Mouse (Mus musculus) midbrain, postnatal 0 days (tissue): Measurements from ENCODE around the gene Tfap2b. TPM values are rescaled to one million over a fixed set of nuclear protein-coding genes. Genes with fewer than 3 reads are reported as not detected.

Experiments
- ATAC-seq: fragments of 200-750 bp; cut with Nextera tagmentation; 2 replicates; pipeline ENCODE4 v1.8.0; 2017; ENCODE audit warnings: moderate number of reproducible peaks, mild to moderate bottlenecking, moderate TSS enrichment, moderate library complexity; ENCODE audit not compliant: low FRiP score
- DNase-seq: peaks from one replicate; pipeline ENCODE4 v3.0.0-alpha.2; 2015; ENCODE audit warnings: low spot score
- H3K27ac ChIP-seq: fragments of 300-500 bp; sonication (generic); 2 replicates; pipeline ENCODE4 v1.5.1; 2014; ENCODE audit warnings: low read depth, mild to moderate bottlenecking, low read length, mixed read lengths
- H3K27me3 ChIP-seq: fragments of 300-500 bp; sonication (generic); 2 replicates; pipeline ENCODE4 v1.6.1; 2014; ENCODE audit warnings: low read length, control low read depth, mixed read lengths; ENCODE audit not compliant: insufficient read depth
- H3K36me3 ChIP-seq: fragments of 300-500 bp; sonication (generic); 2 replicates; pipeline ENCODE4 v1.6.1; 2014; ENCODE audit warnings: low read length, control low read depth, mixed read lengths; ENCODE audit not compliant: insufficient read depth
- H3K4me1 ChIP-seq: fragments of 300-500 bp; sonication (generic); 2 replicates; pipeline ENCODE4 v1.6.1; 2014; ENCODE audit warnings: mild to moderate bottlenecking, control low read depth, antibody characterized with exemption, low read length, mixed read lengths; ENCODE audit not compliant: insufficient read depth
- H3K4me2 ChIP-seq: fragments of 300-500 bp; sonication (generic); 2 replicates; pipeline ENCODE4 v1.6.1; 2014; ENCODE audit warnings: low read depth, mild to moderate bottlenecking, low read length, mixed read lengths; ENCODE audit not compliant: poor library complexity, severe bottlenecking
- H3K4me3 ChIP-seq: fragments of 300-500 bp; sonication (generic); 2 replicates; pipeline ENCODE4 v1.5.1; 2014; ENCODE audit warnings: low read depth, mild to moderate bottlenecking, low read length, moderate library complexity
- H3K9ac ChIP-seq: fragments of 300-500 bp; sonication (generic); replicated peaks from 2 replicates; pipeline ENCODE4 v1.6.1; 2014; ENCODE audit warnings: mild to moderate bottlenecking, low read length, moderate library complexity, mixed read lengths; ENCODE audit not compliant: poor library complexity, severe bottlenecking
- H3K9me3 ChIP-seq: fragments of 300-500 bp; sonication (generic); 2 replicates; pipeline ENCODE4 v1.6.1; 2016; ENCODE audit warnings: low read length, control low read depth
- CTCF ChIP-seq: IDR thresholded peaks from 2 replicates; pipeline ENCODE4 v1.5.1; 2016; ENCODE audit warnings: antibody characterized with exemption, mild to moderate bottlenecking
- WGBS: fragments of 180-500 bp; shearing (Covaris S2); extraction: QIAGEN DNeasy Blood & Tissue Kit; methylation state at CpG from one replicate; pipeline ENCODE4 v1.1.7; 2014; 5-methylcytosine and 5-hydroxymethylcytosine counted together
- polyA plus RNA-seq: library from polyadenylated mRNA; unstranded; fragments of >200 nt; fragmentation: Nextera tagmentation; extraction: Ambion mirVana; gene quantifications from 2 replicates; pipeline ENCODE4 v1.2.1, GENCODE M21; 2015
- total RNA-seq: library from RNA; depleted of rRNA; stranded (reverse); fragments of >200 nt; gene quantifications from 2 replicates; pipeline ENCODE4 v1.2.3, GENCODE M21; 2014; rRNA removed

Gene Tfap2b
- total RNA-seq: 86.4 and 104 TPM in 2 replicates
- 172 and 180 TPM in 2 replicates for polyA plus RNA-seq

GRCm38 (mm10) chr1:19208641-19209358 lies at the start of gene Tfap2b:
Gene Tfap2b (plus strand): TSS chr1:19208914.
- no peaks in the 10 kb centered on the region for H3K36me3 ChIP-seq
- peak; percentile 57 for DNase-seq
- peak within 1 kb of the TSS; percentile 69 for H3K27ac ChIP-seq
- no peak for TF ChIP-seq CTCF
- peak within 1 kb of the TSS; percentile 39 for H3K4me2 ChIP-seq
- H3K4me1 ChIP-seq: no peaks in the 10 kb centered on the region
- H3K4me3 ChIP-seq: peak within 1 kb of the TSS; percentile 37
- ATAC-seq: peak; percentile 44; the same call in 1 of the 2 replicates
- WGBS: 1% methylated on average over 26 of the region's 26 CpGs
- no peaks in the 10 kb centered on the region for H3K9me3 ChIP-seq
- H3K9ac ChIP-seq: peak within 1 kb of the TSS; percentile 64
- peaks cover 49% of the 10 kb centered on the region for H3K27me3 ChIP-seq

GRCm38 (mm10) chr1:19178742-19179397 lies 29.8 kb upstream of the Tfap2b start:
- no peak overlapping the region for H3K9ac ChIP-seq
- 8% methylated on average over 4 of the region's 4 CpGs for WGBS
- no peaks in the 10 kb centered on the region for H3K9me3 ChIP-seq
- no peak overlapping the region for H3K4me2 ChIP-seq
- no peaks in the 10 kb centered on the region for H3K36me3 ChIP-seq
- DNase-seq (peak; percentile 83), ATAC-seq (0 out of 2 replicates have a peak, but pooled peaks have one; percentile 47)
- peak; percentile 90 for TF ChIP-seq CTCF
- H3K4me1 ChIP-seq: no peaks in the 10 kb centered on the region
- H3K27me3 ChIP-seq: no peaks in the 10 kb centered on the region
- H3K27ac ChIP-seq: no peak overlapping the region
- H3K4me3 ChIP-seq: no peak overlapping the region

GRCm38 (mm10) chr1:19205649-19206048 lies 3.1 kb upstream of the Tfap2b start:
- peak overlapping the region; percentile 24 for H3K4me3 ChIP-seq
- ATAC-seq: peak; percentile 77; the same call in 1 of the 2 replicates
- WGBS: 1% methylated on average over 12 of the region's 12 CpGs
- TF ChIP-seq CTCF: peak; percentile 87
- DNase-seq: peak; percentile 75
- peaks cover 23% of the 10 kb centered on the region for H3K27me3 ChIP-seq
- H3K4me2 ChIP-seq: peak overlapping the region; percentile 46
- H3K4me1 ChIP-seq: no peaks in the 10 kb centered on the region
- no peaks in the 10 kb centered on the region for H3K9me3 ChIP-seq
- H3K9ac ChIP-seq: no peak overlapping the region
- H3K27ac ChIP-seq: no peak overlapping the region
- no peaks in the 10 kb centered on the region for H3K36me3 ChIP-seq

GRCm38 (mm10) chr1:19206194-19206593 lies 2.5 kb upstream of the Tfap2b start:
- H3K4me3 ChIP-seq: peak overlapping the region; percentile 24; the same call in 1 of the 2 replicates

GRCm38 (mm10) chr1:19207611-19208010 lies 1.1 kb upstream of the Tfap2b start:
- Histone ChIP-seq H3K27me3 (peaks cover 41% of the 10 kb centered on the region), H3K4me2 (peak overlapping the region; percentile 39), H3K4me3 (peak overlapping the region; percentile 22), H3K9ac (peak overlapping the region; percentile 19; the same call in 1 of the 2 replicates), H3K9me3 (no peaks in the 10 kb centered on the region), H3K4me1 (no peaks in the 10 kb centered on the region), H3K36me3 (no peaks in the 10 kb centered on the region), H3K27ac (peak overlapping the region; percentile 57)
- TF ChIP-seq CTCF: no peak
- ATAC-seq (no peak), DNase-seq (no peak)
- 2% methylated on average over 4 of the region's 4 CpGs for WGBS

More at GRCm38 (mm10) chr1:19206194-19206593, 2.5 kb upstream of the Tfap2b start:
- WGBS: under 1% methylated on average over 7 of the region's 7 CpGs
- TF ChIP-seq CTCF: peak; percentile 80
- ATAC-seq (no peak), DNase-seq (peak; percentile 74)
- no peak overlapping the region for H3K9ac ChIP-seq
- H3K27ac ChIP-seq: no peak overlapping the region
- no peaks in the 10 kb centered on the region for H3K4me1 ChIP-seq
- no peaks in the 10 kb centered on the region for H3K9me3 ChIP-seq
- H3K4me2 ChIP-seq: peak overlapping the region; percentile 46; the same call in 1 of the 2 replicates
- H3K27me3 ChIP-seq: peaks cover 29% of the 10 kb centered on the region
- H3K36me3 ChIP-seq: no peaks in the 10 kb centered on the region

- Histone ChIP-seq H3K4me1 (no peaks in the 10 kb centered on the region), H3K9ac (peak overlapping the region; percentile 64), H3K9me3 (no peaks in the 10 kb centered on the region), H3K27ac (peak overlapping the region; percentile 69), H3K4me2 (no peak overlapping the region), H3K27me3 (peaks cover 52% of the 10 kb centered on the region), H3K36me3 (no peaks in the 10 kb centered on the region), H3K4me3 (peak overlapping the region; percentile 37)
- no peak for TF ChIP-seq CTCF
- 1% methylated on average over 10 of the region's 10 CpGs for WGBS
- no peak for ATAC-seq
- no peak for DNase-seq
Measured at GRCm38 (mm10) chr1:19209359-19209745, 638 bp downstream of the Tfap2b start.
